Mouse (Mus musculus) liver, embryonic 14.5 days (tissue): ENCODE data around the gene Ddx20.

Experiments
- CTCF ChIP-seq: IDR thresholded peaks from 2 replicates; pipeline ENCODE4 v1.5.1; 2016; ENCODE audit warnings: antibody characterized with exemption, low read depth, control low read depth
- EP300 ChIP-seq: IDR thresholded peaks from 2 replicates; pipeline ENCODE4 v1.6.1; 2016; ENCODE audit warnings: antibody characterized with exemption, low read depth

GRCm38 (mm10) chr3:105695476-105696386, 8.4 kb upstream of the Ddx20 start:
- TF ChIP-seq CTCF (no peak), EP300 (no peak)
